ENCODE assay signal across 8 mouse cellular contexts in the genomic region with DNA sequence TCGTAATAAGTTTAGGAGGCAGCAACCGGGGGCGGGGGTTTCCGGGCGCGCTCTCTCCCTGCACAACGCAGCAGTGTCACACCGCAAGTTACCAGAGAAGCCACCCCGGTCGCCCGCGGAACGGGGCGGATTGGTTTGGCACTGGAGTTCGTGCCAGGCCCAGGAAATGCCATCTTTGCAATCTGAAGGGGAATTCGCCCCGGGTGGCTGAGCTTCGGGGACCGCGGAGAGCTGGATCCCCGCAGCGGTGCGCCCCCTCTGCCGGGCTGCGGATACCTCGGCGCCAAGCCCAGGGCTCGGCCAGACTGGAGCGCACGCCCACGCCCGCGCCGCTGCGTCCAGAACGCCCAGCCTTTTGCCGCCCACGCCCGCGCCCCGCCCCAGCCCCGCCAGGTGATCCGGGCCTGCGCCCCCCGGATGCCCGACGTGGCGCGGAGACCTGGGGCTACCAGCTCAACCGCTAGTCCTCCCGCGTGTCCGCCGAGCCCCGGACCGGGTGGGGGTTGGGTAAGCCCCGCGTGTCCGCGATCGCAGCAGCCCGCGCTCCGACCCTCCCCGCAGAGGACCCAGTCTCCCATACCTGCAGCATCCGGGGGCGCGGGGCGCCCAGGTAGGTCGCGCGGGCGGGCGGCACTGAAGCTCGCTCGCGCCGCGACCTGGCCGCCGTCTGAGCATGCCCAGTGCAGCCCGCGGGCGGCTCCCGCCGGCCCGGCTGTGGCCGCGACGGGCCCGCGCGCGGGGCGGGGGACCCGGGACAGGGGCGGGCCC. TPM values are rescaled to one million over a fixed set of nuclear protein-coding genes. Genes with fewer than 3 reads are reported as not detected.
DNase-seq lines count a peak whose midpoint lies in the region; ATAC-seq and TF ChIP-seq lines count a peak whose summit lies in the region.
"Had no signal": no experiment of that assay in that cellular context is flagged by ENCODE, and none has a peak within 500 bp of the region (broad histone marks: within the 10 kb centered on the region; RNA-seq: fewer than 3 reads in every experiment).

No protein-coding gene starts in this region.

- peak overlapping the region; percentile 90 for H3K27ac ChIP-seq in intestine, embryonic 16.5 days (ENCODE audit: low read length)
- H3K27ac ChIP-seq in limb, embryonic 12.5 days, result no peak overlapping the region
- no peak overlapping the region for H3K27ac ChIP-seq in midbrain, embryonic 12.5 days (replicated peaks)
- H3K27ac ChIP-seq in spleen, adult 2 months (ENCODE audit: insufficient read depth, low read length), result no peak overlapping the region
- H3K27ac ChIP-seq: macrophage had no signal

- peak; percentile 16; the same call in 1 of the 2 replicates for ATAC-seq in granulocyte monocyte progenitor cell, adult 5-6 weeks (replicated peaks; ENCODE audit: poor library complexity, severe bottlenecking)
- ATAC-seq in intestine, embryonic 16.5 days, result peak; percentile 73
- no peak for ATAC-seq in limb, embryonic 12.5 days (ENCODE audit: insufficient number of reproducible peaks, insufficient read depth, low FRiP score, low TSS enrichment, low read depth)
- peak; percentile 57 for ATAC-seq in midbrain, embryonic 12.5 days (ENCODE audit: low FRiP score, low read depth)

- no peak for TF ChIP-seq CTCF in spleen, adult 2 months (IDR thresholded peaks at IDR 0.05; ENCODE audit: extremely low read depth, insufficient read depth, insufficient read length, insufficient replicate concordance)

- WGBS in intestine, embryonic 16.5 days, result under 1% methylated on average over 95 of the region's 97 CpGs
- WGBS in limb, embryonic 12.5 days, result under 1% methylated on average over 96 of the region's 97 CpGs
- WGBS in midbrain, embryonic 12.5 days, result under 1% methylated on average over 81 of the region's 97 CpGs
- WGBS in spleen, adult 2 months, result under 1% methylated on average over 88 of the region's 97 CpGs

- H3K4me2 ChIP-seq in intestine, embryonic 16.5 days (ENCODE audit: low read depth, low read length), result peak overlapping the region; percentile 84
- H3K4me2 ChIP-seq in limb, embryonic 12.5 days, result peak overlapping the region; percentile 98
- peak overlapping the region; percentile 90 for H3K4me2 ChIP-seq in midbrain, embryonic 12.5 days (replicated peaks)

- H3K36me3 ChIP-seq in intestine, embryonic 16.5 days (ENCODE audit: control insufficient read depth, insufficient read depth, low read length), result no peaks in the 10 kb centered on the region
- H3K36me3 ChIP-seq in limb, embryonic 12.5 days, result no peaks in the 10 kb centered on the region
- no peaks in the 10 kb centered on the region for H3K36me3 ChIP-seq in midbrain, embryonic 12.5 days
- H3K36me3 ChIP-seq in spleen, adult 2 months (ENCODE audit: control insufficient read depth, insufficient read depth, low read length), result no peaks in the 10 kb centered on the region

- no peaks in the 10 kb centered on the region for H3K27me3 ChIP-seq in intestine, embryonic 16.5 days (replicated peaks; ENCODE audit: control insufficient read depth, insufficient read depth, low read length)
- H3K27me3 ChIP-seq in limb, embryonic 12.5 days, result peaks cover 67% of the 10 kb centered on the region
- peaks cover 77% of the 10 kb centered on the region for H3K27me3 ChIP-seq in midbrain, embryonic 12.5 days
- peaks cover 11% of the 10 kb centered on the region for H3K27me3 ChIP-seq in spleen, adult 2 months (ENCODE audit: control insufficient read depth, insufficient read depth, low read length)

- no peaks in the 10 kb centered on the region for H3K9me3 ChIP-seq in intestine, embryonic 16.5 days (ENCODE audit: control insufficient read depth, low read length)
- no peaks in the 10 kb centered on the region for H3K9me3 ChIP-seq in limb, embryonic 12.5 days
- no peaks in the 10 kb centered on the region for H3K9me3 ChIP-seq in midbrain, embryonic 12.5 days

- H3K4me1 ChIP-seq in intestine, embryonic 16.5 days (ENCODE audit: control insufficient read depth, insufficient read depth, low read length), result peaks cover 26% of the 10 kb centered on the region
- H3K4me1 ChIP-seq in limb, embryonic 12.5 days (replicated peaks), result peaks cover 29% of the 10 kb centered on the region
- H3K4me1 ChIP-seq in midbrain, embryonic 12.5 days, result peaks cover 28% of the 10 kb centered on the region
- no peaks in the 10 kb centered on the region for H3K4me1 ChIP-seq in spleen, adult 2 months (ENCODE audit: control insufficient read depth, insufficient read depth, insufficient read length)

- peak overlapping the region; percentile 93 for H3K4me3 ChIP-seq in intestine, embryonic 16.5 days (ENCODE audit: low read length)
- peak overlapping the region; percentile 82 for H3K4me3 ChIP-seq in limb, embryonic 12.5 days (replicated peaks)
- H3K4me3 ChIP-seq in midbrain, embryonic 12.5 days, result peak overlapping the region; percentile 79
- peak overlapping the region; percentile 63 for H3K4me3 ChIP-seq in spleen, adult 2 months (ENCODE audit: extremely low read depth, insufficient read depth, insufficient read length)

- H3K9ac ChIP-seq in intestine, embryonic 16.5 days (ENCODE audit: low read depth, low read length), result peak overlapping the region; percentile 93
- H3K9ac ChIP-seq in limb, embryonic 12.5 days (replicated peaks), result peak overlapping the region; percentile 79
- peak overlapping the region; percentile 70 for H3K9ac ChIP-seq in midbrain, embryonic 12.5 days (replicated peaks)

- peak; percentile 64 for DNase-seq in adrenal gland, adult 8-10 months
- peak; percentile 61 for DNase-seq in embryo, embryonic 11 days
- peak in 1 of 2 experiments; percentile 5 for DNase-seq in spleen, adult 2 months (ENCODE audit: low read depth in 1 of 2, low spot score in 2 of 2)

- no peak for TF ChIP-seq POLR2A in spleen, adult 2 months (IDR thresholded peaks at IDR 0.05; ENCODE audit: low read depth, low read length)

RNA-seq across cellular contexts. Expression of gene Ptpn3, which starts 1.8 kb away (rescaled TPM):
- total RNA-seq in adrenal gland, adult 8-10 months (2022), result 10 to 100 TPM; 31.1 to 57.6 (median 40.2) TPM
- 1.9 and 5.9 TPM in 2 replicates for total RNA-seq in granulocyte monocyte progenitor cell, adult 5-6 weeks (2014; fragmentation: Nextera tagmentation)
- total RNA-seq in granulocyte monocyte progenitor cell, adult 5-6 weeks (2017), result 0.99 and 8.9 TPM in 2 replicates
- 8.5 and 10.1 TPM in 2 replicates for polyA plus RNA-seq in intestine, embryonic 16.5 days (2015; fragmentation: Nextera tagmentation; extraction: Ambion mirVana)
- 1.8 and 2.9 TPM in 2 replicates for polyA plus RNA-seq in limb, embryonic 12.5 days (2016; fragmentation: Nextera tagmentation; extraction: Ambion mirVana)
- polyA plus RNA-seq in midbrain, embryonic 12.5 days (2016; fragmentation: Nextera tagmentation; extraction: Ambion mirVana), result 1.1 and 1.2 TPM in 2 replicates
- 1.1 and 1.2 TPM in 2 replicates for polyA plus RNA-seq in spleen, adult 2 months (2012; rRNA removed)
